Comparison of ENCODE assay signal across 13 mouse cellular contexts in genomic region chr5:138931836-138932235, GRCm38 (mm10).
DNase-seq lines count a peak whose midpoint lies in the region; ATAC-seq and TF ChIP-seq lines count a peak whose summit lies in the region.
"Had no signal": no experiment of that assay in that cellular context is flagged by ENCODE, and none has a peak within 500 bp of the region (broad histone marks: within the 10 kb centered on the region; RNA-seq: fewer than 3 reads in every experiment).

No protein-coding gene starts in this region.

- no peak overlapping the region for H3K27ac ChIP-seq in forebrain, embryonic 11.5 days (ENCODE audit: low read depth, low read length)
- H3K27ac ChIP-seq in forebrain, embryonic 16.5 days (ENCODE audit: low read length): no peak overlapping the region
- H3K27ac ChIP-seq in neural tube, embryonic 13.5 days (replicated peaks): no peak overlapping the region
- no peak overlapping the region for H3K27ac ChIP-seq in midbrain, embryonic 11.5 days (ENCODE audit: low read depth, low read length)
- H3K27ac ChIP-seq in left cerebral cortex, adult 2 months: no peak overlapping the region

- WGBS in forebrain, embryonic 11.5 days: 3% methylated on average over 13 of the region's 13 CpGs
- WGBS in forebrain, embryonic 16.5 days: 5% methylated on average over 13 of the region's 13 CpGs
- 8% methylated on average over 13 of the region's 13 CpGs for WGBS in neural tube, embryonic 13.5 days
- whole genome bisulfite sequencing in midbrain, embryonic 11.5 days: 6% methylated on average over 13 of the region's 13 CpGs

- no peak for ATAC-seq in forebrain, embryonic 11.5 days (replicated peaks; ENCODE audit: low FRiP score)
- no peak for ATAC-seq in forebrain, embryonic 16.5 days
- ATAC-seq in neural tube, embryonic 13.5 days (ENCODE audit: low read depth): no peak
- ATAC-seq in midbrain, embryonic 11.5 days (ENCODE audit: low FRiP score): no peak
- ATAC-seq: intestine, postnatal 0 days; liver, postnatal 0 days had no signal

- no peaks in the 10 kb centered on the region for H3K36me3 ChIP-seq in forebrain, embryonic 11.5 days (ENCODE audit: control insufficient read depth, insufficient read depth, low read length)
- H3K36me3 ChIP-seq in forebrain, embryonic 16.5 days (ENCODE audit: control insufficient read depth, insufficient read depth): no peaks in the 10 kb centered on the region
- no peaks in the 10 kb centered on the region for H3K36me3 ChIP-seq in neural tube, embryonic 13.5 days
- H3K36me3 ChIP-seq in midbrain, embryonic 11.5 days (ENCODE audit: control insufficient read depth, insufficient read depth, low read length): no peaks in the 10 kb centered on the region

- 0 out of 2 replicates have a peak overlapping the region, but pooled peaks have one; percentile 13 for H3K9ac ChIP-seq in forebrain, embryonic 11.5 days (ENCODE audit: low read length)
- no peak overlapping the region for H3K9ac ChIP-seq in forebrain, embryonic 16.5 days (replicated peaks; ENCODE audit: low read depth, low read length)
- H3K9ac ChIP-seq in neural tube, embryonic 13.5 days: no peak overlapping the region
- H3K9ac ChIP-seq in midbrain, embryonic 11.5 days (ENCODE audit: low read length): no peak overlapping the region; the same call in 1 of the 2 replicates
- H3K9ac ChIP-seq: liver, postnatal 0 days had no signal

- no peak for TF ChIP-seq CTCF in left cerebral cortex, adult 2 months (IDR thresholded peaks at IDR 0.05)

- no peak overlapping the region for H3K4me3 ChIP-seq in forebrain, embryonic 11.5 days (ENCODE audit: low read depth, low read length)
- no peak overlapping the region for H3K4me3 ChIP-seq in forebrain, embryonic 16.5 days (replicated peaks; ENCODE audit: low read length)
- no peak overlapping the region for H3K4me3 ChIP-seq in neural tube, embryonic 13.5 days
- H3K4me3 ChIP-seq in midbrain, embryonic 11.5 days (ENCODE audit: low read depth, low read length): no peak overlapping the region
- H3K4me3 ChIP-seq in left cerebral cortex, adult 2 months: no peak overlapping the region

- H3K27me3 ChIP-seq in forebrain, embryonic 11.5 days (ENCODE audit: control insufficient read depth, insufficient read depth, low read length): no peaks in the 10 kb centered on the region; the same call in 1 of the 2 replicates
- H3K27me3 ChIP-seq in forebrain, embryonic 16.5 days (replicated peaks; ENCODE audit: control insufficient read depth, insufficient read depth, low read length): no peaks in the 10 kb centered on the region
- H3K27me3 ChIP-seq in neural tube, embryonic 13.5 days: peaks cover 22% of the 10 kb centered on the region
- peaks cover 2% of the 10 kb centered on the region; the same call in 1 of the 2 replicates for H3K27me3 ChIP-seq in midbrain, embryonic 11.5 days (ENCODE audit: control insufficient read depth, insufficient read depth, low read length)

- intact Hi-C loops in left cerebral cortex, adult 2 months (cut with DNase I): no loop called here

- no peaks in the 10 kb centered on the region for H3K9me3 ChIP-seq in forebrain, embryonic 11.5 days (ENCODE audit: control insufficient read depth, low read length)
- H3K9me3 ChIP-seq in forebrain, embryonic 16.5 days (ENCODE audit: control insufficient read depth, low read length): no peaks in the 10 kb centered on the region
- no peaks in the 10 kb centered on the region for H3K9me3 ChIP-seq in neural tube, embryonic 13.5 days
- no peaks in the 10 kb centered on the region for H3K9me3 ChIP-seq in midbrain, embryonic 11.5 days (ENCODE audit: control insufficient read depth, low read length)

- peaks cover 21% of the 10 kb centered on the region for H3K4me1 ChIP-seq in forebrain, embryonic 11.5 days (replicated peaks; ENCODE audit: control insufficient read depth, insufficient read depth, low read length)
- H3K4me1 ChIP-seq in forebrain, embryonic 16.5 days (replicated peaks; ENCODE audit: control insufficient read depth, insufficient read depth, low read length): peaks cover 11% of the 10 kb centered on the region
- peaks cover 32% of the 10 kb centered on the region for H3K4me1 ChIP-seq in neural tube, embryonic 13.5 days (replicated peaks)
- H3K4me1 ChIP-seq in midbrain, embryonic 11.5 days (ENCODE audit: control insufficient read depth, insufficient read depth, low read length): peaks cover 10% of the 10 kb centered on the region

- peak overlapping the region; percentile 39; the same call in 1 of the 2 replicates for H3K4me2 ChIP-seq in forebrain, embryonic 11.5 days (ENCODE audit: low read depth, low read length, severe bottlenecking)
- no peak overlapping the region for H3K4me2 ChIP-seq in forebrain, embryonic 16.5 days (ENCODE audit: low read length)
- peak overlapping the region; percentile 18; the same call in 1 of the 2 replicates for H3K4me2 ChIP-seq in neural tube, embryonic 13.5 days
- H3K4me2 ChIP-seq in midbrain, embryonic 11.5 days: peak overlapping the region; percentile 3; the same call in 1 of the 2 replicates

- no peak for DNase-seq in forebrain, embryonic 11.5 days (ENCODE audit: low spot score)
- no peak for DNase-seq in neural tube, embryonic 10.5 days (ENCODE audit: extremely low spot score, low spot score)
- peak; percentile 87 for DNase-seq in midbrain, embryonic 11.5 days (ENCODE audit: low spot score, missing footprints)
- DNase-seq in ovary, postnatal 14 days (ENCODE audit: low spot score): no peak
- DNase-seq in left cerebral cortex, adult 2 months (ENCODE audit: extremely low spot score in 1 of 2, low spot score in 2 of 2): no peak
- no peak for DNase-seq in natural killer cell, adult 2 months (ENCODE audit: low spot score in 2 of 2)
- DNase-seq: adrenal gland, adult 8-10 months; gastrocnemius, postnatal 36 days; heart, postnatal 14 days; liver, postnatal 0 days had no signal
